Mouse (Mus musculus) neural tube, postnatal 0 days (tissue): Measurements from ENCODE around the gene Taldo1. TPM values are rescaled to one million over a fixed set of nuclear protein-coding genes. Genes with fewer than 3 reads are reported as not detected.

Experiments used
- polyA plus RNA-seq: library from polyadenylated mRNA; unstranded; fragments of >200 nt; fragmentation: Nextera tagmentation; extraction: Ambion mirVana; gene quantifications from 2 replicates; pipeline ENCODE4 v1.2.1, GENCODE M21; 2015

Gene Taldo1
- polyA plus RNA-seq = 246 and 267 TPM in 2 replicates

DNA sequence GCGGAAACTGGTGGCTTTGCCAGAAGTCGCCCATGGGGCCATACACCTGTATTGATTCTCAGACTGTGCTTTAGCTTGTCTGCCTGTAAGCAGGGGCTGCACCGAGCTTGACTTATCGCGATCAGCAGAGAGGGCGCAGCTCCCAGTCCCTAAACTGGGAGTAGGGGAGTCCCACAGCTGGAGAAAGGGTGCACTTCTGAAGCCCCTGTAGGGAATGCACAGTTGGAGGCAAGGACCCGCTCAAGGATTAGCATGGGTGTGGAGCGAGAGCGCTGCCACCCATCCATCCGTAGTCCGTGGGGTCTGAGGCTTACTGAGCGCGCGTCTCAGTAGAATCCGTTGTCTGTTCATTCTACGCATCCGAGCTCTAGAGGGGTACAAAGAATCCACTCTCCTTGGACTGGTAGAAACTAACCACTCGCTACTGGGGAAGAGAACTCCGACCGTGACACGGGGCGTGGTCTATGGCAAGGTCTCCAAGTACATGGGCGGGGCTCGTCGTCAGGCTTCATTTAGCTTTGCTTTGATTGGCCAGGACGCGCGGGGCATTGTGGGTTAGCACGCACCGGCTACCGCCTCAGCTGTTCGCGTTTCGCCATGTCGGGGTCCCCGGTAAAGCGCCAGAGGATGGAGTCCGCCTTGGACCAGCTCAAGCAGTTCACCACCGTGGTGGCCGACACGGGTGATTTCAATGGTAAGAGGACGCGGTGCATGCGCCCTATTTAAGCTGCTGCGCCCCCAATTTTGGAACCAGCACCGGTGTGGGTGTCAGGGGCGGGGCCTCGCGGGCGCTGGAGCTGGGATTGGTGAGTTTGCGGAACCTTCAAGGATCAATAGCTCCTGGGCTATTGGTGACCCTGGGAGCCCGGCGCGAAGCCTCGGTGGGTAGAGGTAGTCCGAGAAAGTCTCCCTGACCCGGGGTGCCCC lies at the start of gene Taldo1:
Gene Taldo1 (plus strand): TSS at position 575 of the 927 bp plus-strand sequence.

DNA sequence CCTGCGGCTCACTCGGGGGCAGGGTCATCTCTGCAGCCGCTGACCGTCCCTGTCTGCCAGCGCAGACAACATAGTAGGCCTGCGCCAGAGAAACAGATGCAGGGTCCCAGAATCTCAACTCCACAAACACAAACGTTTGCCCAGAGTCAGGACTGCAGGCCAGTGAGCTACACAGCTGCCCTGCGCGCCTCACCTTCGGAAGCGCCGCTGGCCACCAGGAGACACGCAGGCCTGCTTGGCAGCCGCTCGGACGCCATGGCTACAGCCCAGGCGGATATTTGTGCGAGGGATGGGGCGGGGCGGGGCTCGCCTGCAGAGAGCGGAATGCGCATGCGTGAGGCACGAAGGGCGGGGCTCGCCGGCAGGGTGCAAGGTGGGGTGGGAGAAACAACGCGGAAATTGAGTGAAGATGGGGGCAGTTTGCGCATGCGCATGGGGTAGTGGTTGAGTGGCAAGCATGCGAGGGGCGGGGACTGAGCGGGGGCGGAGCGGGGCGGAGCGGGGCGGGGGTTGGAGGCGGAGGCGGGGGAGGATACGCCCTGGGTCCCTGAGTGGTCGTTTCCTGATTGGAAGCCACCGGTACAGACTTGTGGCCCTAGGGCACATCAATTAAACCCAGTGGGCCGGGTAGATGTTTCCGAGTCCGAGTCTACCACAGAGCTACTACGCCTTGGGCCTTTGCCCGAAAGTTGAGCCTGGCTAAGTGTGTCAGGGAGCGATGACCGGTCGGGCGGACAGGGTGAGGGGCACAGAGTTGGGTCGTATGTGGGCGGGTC lies 22.0 kb downstream of the Taldo1 start, which contains the start of gene Gatd1:
Gene Gatd1 (minus strand): TSS at position 328 of the 776 bp plus-strand sequence.

GRCm38 (mm10) chr7:141429310-141429709 lies 37.3 kb downstream of the Taldo1 start, which contains the start of gene Cend1:
TSS of gene Cend1 (minus strand) at chr7:141429491.

DNA sequence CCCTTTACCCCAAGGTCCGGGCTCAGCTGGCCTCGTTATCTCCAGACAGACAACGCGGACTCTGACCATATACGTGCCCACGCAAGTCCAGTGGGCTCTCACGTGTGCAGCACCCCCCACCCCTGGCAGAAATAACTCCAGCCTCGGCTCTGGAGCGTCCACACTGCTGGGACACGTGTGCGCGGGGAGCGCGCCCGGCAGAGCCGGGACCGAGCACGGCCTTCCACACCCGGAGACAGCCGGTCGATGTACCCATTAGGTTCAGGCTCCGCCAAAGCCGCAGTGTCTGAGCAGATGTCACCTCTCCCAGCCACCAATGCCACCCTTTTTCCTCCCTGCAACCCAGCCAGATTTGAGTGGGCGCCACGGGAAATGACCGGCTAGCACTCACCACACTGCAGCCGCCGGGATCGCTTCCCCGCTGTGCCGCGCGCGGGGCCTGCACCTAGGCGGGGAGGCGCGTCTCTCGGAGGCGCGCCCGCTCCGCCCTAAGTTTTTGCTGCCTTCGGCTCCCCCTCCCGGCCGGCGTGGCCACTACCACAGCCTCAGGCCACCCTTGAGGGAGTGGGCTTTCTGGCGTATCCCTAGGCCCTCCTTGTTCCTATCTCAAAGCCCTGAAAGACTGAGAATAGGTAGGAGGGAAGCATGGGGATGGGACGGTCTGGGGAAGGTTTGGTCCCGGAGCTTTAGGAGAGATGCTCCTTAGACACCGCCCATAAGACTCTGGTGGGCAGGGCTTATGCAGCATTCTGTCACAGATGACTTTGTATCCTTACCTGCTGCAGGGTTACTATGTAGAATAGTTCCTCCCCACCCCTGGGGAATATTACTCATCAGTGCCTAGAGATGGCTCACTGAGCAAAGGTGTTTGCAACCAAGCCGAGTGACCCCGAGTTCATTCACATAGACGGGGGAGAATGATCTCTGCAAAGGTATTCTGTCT lies 45.5 kb downstream of the Taldo1 start, which contains the start of gene Slc25a22:
Gene Slc25a22 (minus strand): TSS at position 715 of the 943 bp plus-strand sequence.

DNA sequence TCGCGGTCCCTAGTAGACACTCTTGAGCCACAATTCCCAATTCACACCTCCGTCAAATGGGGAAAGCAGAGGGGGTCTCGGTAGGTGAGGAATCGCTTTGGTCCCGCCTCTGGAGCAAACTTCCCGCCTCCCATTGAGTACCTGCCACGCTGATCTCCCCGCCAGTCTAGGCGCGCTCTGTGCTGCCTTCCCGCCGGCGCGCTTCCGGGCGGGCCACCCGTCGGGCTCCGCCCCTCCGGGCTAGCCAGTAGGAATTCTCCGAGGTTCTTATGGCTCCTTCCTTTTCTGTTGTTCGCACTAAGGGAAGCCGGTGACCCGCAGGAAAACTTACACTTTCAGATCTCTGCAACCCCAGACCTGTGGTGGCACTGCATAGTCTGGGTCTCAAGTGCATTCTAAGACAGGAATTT lies 51.8 kb downstream of the Taldo1 start, which contains the start of gene Pidd1:
Gene Pidd1 (minus strand): TSS at position 198 of the 410 bp plus-strand sequence.

DNA sequence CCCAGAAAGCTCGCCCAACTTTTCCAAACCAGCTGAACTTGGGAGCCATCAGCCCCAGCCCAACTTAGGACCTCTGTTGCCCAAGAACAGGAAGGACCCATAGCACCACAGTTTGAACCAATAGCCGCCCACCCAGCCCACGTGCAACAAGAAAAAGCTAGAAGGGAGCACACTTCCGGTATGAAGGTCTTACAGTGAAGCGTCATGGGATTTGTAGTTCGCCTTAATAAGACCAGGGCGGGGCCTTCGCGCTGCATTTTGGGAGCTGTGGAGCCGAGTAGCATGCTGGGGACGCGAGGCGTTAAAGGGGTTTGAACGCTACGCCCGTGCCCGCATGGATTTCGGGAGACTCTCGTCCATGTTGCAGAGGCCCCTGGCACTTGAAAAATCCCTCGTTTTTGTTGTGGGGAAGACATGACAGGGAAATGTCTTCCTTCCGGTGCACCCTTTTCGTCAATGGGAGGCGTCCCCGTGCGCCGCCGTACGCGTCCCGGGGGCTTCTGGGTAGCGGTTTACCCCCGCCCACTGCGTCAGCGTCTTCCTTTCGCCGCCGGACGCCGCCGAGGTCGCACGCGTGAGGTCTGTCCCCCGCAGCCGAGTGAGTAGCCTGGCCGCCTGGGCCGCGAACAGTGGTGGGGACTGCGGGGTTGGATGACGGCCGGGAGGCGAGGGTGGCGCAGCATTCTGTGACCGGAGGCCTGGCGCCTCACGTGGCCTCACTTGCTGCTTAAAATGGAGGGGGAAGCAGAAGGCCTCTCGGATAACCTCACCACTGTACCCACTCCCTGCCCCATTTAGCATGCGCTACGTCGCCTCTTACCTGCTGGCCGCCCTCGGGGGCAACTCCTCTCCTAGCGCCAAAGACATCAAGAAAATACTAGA lies 55.4 kb downstream of the Taldo1 start, which contains the start of gene Rplp2:
Gene Rplp2 (plus strand): TSS at position 261 of the 882 bp plus-strand sequence.

Other genes starting within 250 kb of the Taldo1 start
- 56.1 and 58.4 TPM in 2 replicates for gene Rnh1, start 219.3 kb upstream of the Taldo1 start, polyA plus RNA-seq
- 234 and 238 TPM in 2 replicates for gene Hras, start 198.2 kb upstream of the Taldo1 start, polyA plus RNA-seq
- 4.5 and 5.7 TPM in 2 replicates for gene Lrrc56, start 198.0 kb upstream of the Taldo1 start, polyA plus RNA-seq
- gene Lmntd2, start 178.1 kb upstream of the Taldo1 start, polyA plus RNA-seq = 0.18 and 0.44 TPM in 2 replicates
- gene Rassf7, start 176.3 kb upstream of the Taldo1 start, polyA plus RNA-seq = 18.2 and 21.4 TPM in 2 replicates
- 32.1 and 33.6 TPM in 2 replicates for gene Phrf1, start 163.4 kb upstream of the Taldo1 start, polyA plus RNA-seq
- gene Irf7, start 125.7 kb upstream of the Taldo1 start, polyA plus RNA-seq = 4.4 and 5.6 TPM in 2 replicates
- 0.20 TPM in 1 of 2 replicates, not detected in the other for gene Cdhr5, start 115.4 kb upstream of the Taldo1 start, polyA plus RNA-seq
- 6.4 and 7.7 TPM in 2 replicates for gene Sct, start 113.1 kb upstream of the Taldo1 start, polyA plus RNA-seq
- gene Drd4, start 100.2 kb upstream of the Taldo1 start, polyA plus RNA-seq = 0.62 and 1.3 TPM in 2 replicates
- gene Deaf1, start 64.5 kb upstream of the Taldo1 start, polyA plus RNA-seq = 212 and 254 TPM in 2 replicates
- gene Tmem80, start 64.5 kb upstream of the Taldo1 start, polyA plus RNA-seq = 41.4 and 42.7 TPM in 2 replicates
- gene Eps8l2, start 53.3 kb upstream of the Taldo1 start, polyA plus RNA-seq = 0.45 and 0.84 TPM in 2 replicates
- gene Gatd1, start 21.9 kb downstream of the Taldo1 start, polyA plus RNA-seq = 44.0 and 44.6 TPM in 2 replicates
- 255 and 295 TPM in 2 replicates for gene Cend1, start 37.3 kb downstream of the Taldo1 start, polyA plus RNA-seq
- 69.2 and 77.6 TPM in 2 replicates for gene Slc25a22, start 45.7 kb downstream of the Taldo1 start, polyA plus RNA-seq
- 1.2 and 1.4 TPM in 2 replicates for gene Pidd1, start 51.8 kb downstream of the Taldo1 start, polyA plus RNA-seq
- gene Rplp2, start 55.2 kb downstream of the Taldo1 start, polyA plus RNA-seq = 775 and 923 TPM in 2 replicates
- gene Pnpla2, start 63.0 kb downstream of the Taldo1 start, polyA plus RNA-seq = 19.9 and 22.2 TPM in 2 replicates
- 4.9 and 10.1 TPM in 2 replicates for gene Cracr2b, start 68.9 kb downstream of the Taldo1 start, polyA plus RNA-seq
- 18.5 and 18.6 TPM in 2 replicates for gene Cd151, start 75.2 kb downstream of the Taldo1 start, polyA plus RNA-seq
- gene Polr2l, start 82.9 kb downstream of the Taldo1 start, polyA plus RNA-seq = 86.6 and 89.5 TPM in 2 replicates
- gene Tspan4, start 83.0 kb downstream of the Taldo1 start, polyA plus RNA-seq = 106 TPM in 2 replicates
- gene Chid1, start 147.7 kb downstream of the Taldo1 start, polyA plus RNA-seq = 50.4 and 51.1 TPM in 2 replicates
- gene Ap2a2, start 170.0 kb downstream of the Taldo1 start, polyA plus RNA-seq = 88.9 and 101 TPM in 2 replicates